In the genomic region with DNA sequence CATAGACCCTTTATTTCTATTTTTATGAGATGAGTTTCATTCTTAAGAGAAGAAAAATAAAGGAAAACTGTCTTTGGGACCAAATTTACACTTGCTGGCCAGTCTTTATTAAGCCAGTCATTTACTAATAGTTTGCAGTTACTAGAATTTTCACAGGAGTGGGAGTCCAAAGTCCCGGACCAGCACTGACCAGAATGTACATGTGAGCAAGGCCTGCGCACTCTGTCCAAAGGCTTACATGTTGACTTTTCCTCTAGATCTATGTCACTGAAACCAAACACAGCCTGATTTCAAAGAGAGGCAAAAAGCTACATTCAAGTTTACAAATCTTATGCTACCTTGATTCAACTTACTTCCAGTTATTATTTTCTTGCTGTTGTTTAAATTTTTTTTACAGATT, we compare ENCODE assay signal across 29 mouse cellular contexts. TPM values are rescaled to one million over a fixed set of nuclear protein-coding genes. Genes with fewer than 3 reads are reported as not detected.
DNase-seq lines count a peak whose midpoint lies in the region; ATAC-seq and TF ChIP-seq lines count a peak whose summit lies in the region.
"Had no signal": no experiment of that assay in that cellular context is flagged by ENCODE, and none has a peak within 500 bp of the region (broad histone marks: within the 10 kb centered on the region; RNA-seq: fewer than 3 reads in every experiment).

No protein-coding gene starts in this region.

- no peak overlapping the region for H3K4me2 ChIP-seq in intestine, embryonic 16.5 days (ENCODE audit: low read depth, low read length)
- no peak overlapping the region for H3K4me2 ChIP-seq in intestine, embryonic 15.5 days (replicated peaks)
- H3K4me2 ChIP-seq in stomach, embryonic 15.5 days = no peak overlapping the region
- H3K4me2 ChIP-seq: embryonic facial prominence, embryonic 12.5 days; neural tube, embryonic 13.5 days had no signal

- 0 out of 2 replicates have a peak, but pooled peaks have one; percentile 37 for ATAC-seq in intestine, embryonic 16.5 days
- ATAC-seq in intestine, embryonic 15.5 days = no peak
- peak; percentile 56; the same call in 1 of the 2 replicates for ATAC-seq in stomach, embryonic 15.5 days (ENCODE audit: insufficient read depth, low FRiP score, low read depth)
- ATAC-seq: activated CD4-positive, CD25-positive, alpha-beta regulatory T cell, adult 4 months; CD4-positive, CD25-positive, alpha-beta regulatory T cell, adult 4 months; forebrain, embryonic 14.5 days; hindbrain, postnatal 0 days; Patski had no signal

- no peaks in the 10 kb centered on the region for H3K27me3 ChIP-seq in intestine, embryonic 16.5 days (replicated peaks; ENCODE audit: control insufficient read depth, insufficient read depth, low read length)
- H3K27me3 ChIP-seq in intestine, embryonic 15.5 days (replicated peaks) = no peaks in the 10 kb centered on the region
- no peaks in the 10 kb centered on the region for H3K27me3 ChIP-seq in liver, adult 2 months (ENCODE audit: control insufficient read depth, insufficient read depth, low read length)
- no peaks in the 10 kb centered on the region for H3K27me3 ChIP-seq in stomach, embryonic 15.5 days (replicated peaks)
- H3K27me3 ChIP-seq: embryonic facial prominence, embryonic 12.5 days; neural tube, embryonic 13.5 days; Patski had no signal

- no peak overlapping the region for H3K4me3 ChIP-seq in intestine, embryonic 16.5 days (ENCODE audit: low read length)
- H3K4me3 ChIP-seq in intestine, embryonic 15.5 days (replicated peaks) = no peak overlapping the region
- no peak overlapping the region for H3K4me3 ChIP-seq in liver, adult 2 months (ENCODE audit: insufficient read depth, low read depth, low read length)
- no peak overlapping the region for H3K4me3 ChIP-seq in stomach, embryonic 15.5 days (replicated peaks)
- no peak overlapping the region for H3K4me3 ChIP-seq in lung, adult 2 months (replicated peaks; ENCODE audit: extremely low read depth, low read depth, low read length)
- H3K4me3 ChIP-seq: embryonic facial prominence, embryonic 12.5 days; neural tube, embryonic 13.5 days had no signal

- whole genome bisulfite sequencing in intestine, embryonic 16.5 days = 73% methylated on average over 2 of the region's 2 CpGs
- WGBS in intestine, embryonic 15.5 days = 87% methylated on average over 2 of the region's 2 CpGs
- 34% methylated on average over 2 of the region's 2 CpGs for WGBS in liver, adult 2 months
- 79% methylated on average over 2 of the region's 2 CpGs for WGBS in stomach, embryonic 15.5 days
- WGBS in lung, adult 2 months = 94% methylated on average over 2 of the region's 2 CpGs

- peaks cover 31% of the 10 kb centered on the region for H3K4me1 ChIP-seq in intestine, embryonic 16.5 days (ENCODE audit: control insufficient read depth, insufficient read depth, low read length)
- H3K4me1 ChIP-seq in intestine, embryonic 15.5 days (replicated peaks) = peaks cover 7% of the 10 kb centered on the region
- H3K4me1 ChIP-seq in liver, adult 2 months (ENCODE audit: control insufficient read depth, insufficient read depth, low read length) = peaks cover 44% of the 10 kb centered on the region
- peaks cover 6% of the 10 kb centered on the region; the same call in 1 of the 2 replicates for H3K4me1 ChIP-seq in stomach, embryonic 15.5 days
- no peaks in the 10 kb centered on the region; the same call in 1 of the 2 replicates for H3K4me1 ChIP-seq in lung, adult 2 months (ENCODE audit: control insufficient read depth, insufficient read depth, low read length)

- TF ChIP-seq CTCF in liver, adult 2 months (IDR thresholded peaks at IDR 0.05; ENCODE audit: low read depth, low read length) = no peak
- TF ChIP-seq CTCF in lung, adult 2 months (IDR thresholded peaks at IDR 0.05; ENCODE audit: insufficient read depth, low read length) = no peak

- no peaks in the 10 kb centered on the region for H3K9me3 ChIP-seq in intestine, embryonic 16.5 days (ENCODE audit: control insufficient read depth, low read length)
- H3K9me3 ChIP-seq in intestine, embryonic 15.5 days = no peaks in the 10 kb centered on the region
- no peaks in the 10 kb centered on the region for H3K9me3 ChIP-seq in stomach, embryonic 15.5 days
- H3K9me3 ChIP-seq: embryonic facial prominence, embryonic 12.5 days; neural tube, embryonic 13.5 days had no signal

- peak; percentile 69 for DNase-seq in kidney, adult 8-10 months
- peak; percentile 99 for DNase-seq in liver, adult 2 months (ENCODE audit: extremely low read depth, low read depth, low spot score)
- DNase-seq in layer of hippocampus, adult 8-10 months (ENCODE audit: low spot score in 2 of 2) = no peak
- DNase-seq in lung, adult 2 months = no peak
- DNase-seq: adrenal gland, postnatal 10 days; cerebellum, adult 11 months; cerebellum, postnatal 10 days; gastrocnemius, postnatal 14 days; lung, postnatal 10 days; midbrain, embryonic 14.5 days; thymus, adult 2 months had no signal

- peaks cover 13% of the 10 kb centered on the region; the same call in 1 of the 2 replicates for H3K79me2 ChIP-seq in liver, adult 2 months (ENCODE audit: control insufficient read depth, insufficient read depth, low read length)

- H3K27ac ChIP-seq in intestine, embryonic 16.5 days (ENCODE audit: low read length) = peak overlapping the region; percentile 52; the same call in 1 of the 2 replicates
- H3K27ac ChIP-seq in intestine, embryonic 15.5 days = no peak overlapping the region
- peak overlapping the region; percentile 99 for H3K27ac ChIP-seq in liver, adult 2 months (replicated peaks; ENCODE audit: insufficient read depth, low read depth, low read length)
- no peak overlapping the region; the same call in 1 of the 2 replicates for H3K27ac ChIP-seq in stomach, embryonic 15.5 days
- H3K27ac ChIP-seq: embryonic facial prominence, embryonic 12.5 days; hindbrain, postnatal 0 days; neural tube, embryonic 13.5 days had no signal

- H3K9ac ChIP-seq in intestine, embryonic 16.5 days (ENCODE audit: low read depth, low read length) = no peak overlapping the region
- H3K9ac ChIP-seq in intestine, embryonic 15.5 days = no peak overlapping the region
- H3K9ac ChIP-seq in liver, adult 2 months (ENCODE audit: low read depth, low read length) = no peak overlapping the region; the same call in 1 of the 2 replicates
- H3K9ac ChIP-seq in stomach, embryonic 15.5 days = no peak overlapping the region
- H3K9ac ChIP-seq: embryonic facial prominence, embryonic 12.5 days; neural tube, embryonic 13.5 days had no signal

- TF ChIP-seq POLR2A in liver, adult 2 months (IDR thresholded peaks at IDR 0.05; ENCODE audit: extremely low read depth, insufficient read depth, low read length) = no peak
- no peak for TF ChIP-seq POLR2A in lung, adult 2 months (IDR thresholded peaks at IDR 0.05; ENCODE audit: borderline replicate concordance, extremely low read depth, low read depth, low read length)

- H3K36me3 ChIP-seq in intestine, embryonic 16.5 days (ENCODE audit: control insufficient read depth, insufficient read depth, low read length) = no peaks in the 10 kb centered on the region
- no peaks in the 10 kb centered on the region for H3K36me3 ChIP-seq in intestine, embryonic 15.5 days
- H3K36me3 ChIP-seq in liver, adult 2 months (ENCODE audit: control insufficient read depth, insufficient read depth, low read length) = no peaks in the 10 kb centered on the region
- no peaks in the 10 kb centered on the region for H3K36me3 ChIP-seq in stomach, embryonic 15.5 days
- H3K36me3 ChIP-seq: embryonic facial prominence, embryonic 12.5 days; neural tube, embryonic 13.5 days had no signal

RNA-seq across cellular contexts. Expression of a gene that starts 18.1 kb away (rescaled TPM):
- polyA plus RNA-seq in intestine, embryonic 16.5 days (2015; fragmentation: Nextera tagmentation; extraction: Ambion mirVana) = 352 and 475 TPM in 2 replicates
- polyA plus RNA-seq in intestine, embryonic 15.5 days (2015; fragmentation: Nextera tagmentation; extraction: Ambion mirVana) = 149 and 177 TPM in 2 replicates
- total RNA-seq in liver, adult 2 months (2014; rRNA removed) = 687 and 765 TPM in 2 replicates
- polyA plus RNA-seq in liver, adult 2 months (2012; rRNA removed) = 1,077 and 1,098 TPM in 2 replicates
- 55.7 and 61.3 TPM in 2 replicates for polyA plus RNA-seq in stomach, embryonic 15.5 days (2015; fragmentation: Nextera tagmentation; extraction: Ambion mirVana)
- 1 to 10 TPM; 4.3 to 6.5 (median 5.3) TPM for total RNA-seq in layer of hippocampus, adult 8-10 months (2022)
- polyA plus RNA-seq in lung, adult 2 months (2012; rRNA removed) = 12.8 and 14.4 TPM in 2 replicates
- total RNA-seq: ES-E14 had no signal
- polyA plus RNA-seq: activated CD4-positive, CD25-positive, alpha-beta regulatory T cell, adult 4 months; CD4-positive, CD25-positive, alpha-beta regulatory T cell, adult 4 months had no signal

RNA-seq across cellular contexts. Expression of a gene that starts 40.2 kb away (rescaled TPM):
- 28.4 and 37.9 TPM in 2 replicates for polyA plus RNA-seq in intestine, embryonic 16.5 days (2015; fragmentation: Nextera tagmentation; extraction: Ambion mirVana)
- 14.3 and 18.3 TPM in 2 replicates for polyA plus RNA-seq in intestine, embryonic 15.5 days (2015; fragmentation: Nextera tagmentation; extraction: Ambion mirVana)
- 0.37 TPM in 1 of 2 replicates, not detected in the other for total RNA-seq in liver, adult 2 months (2014; rRNA removed)
- polyA plus RNA-seq in liver, adult 2 months (2012; rRNA removed) = not detected in 2 replicates
- polyA plus RNA-seq in stomach, embryonic 15.5 days (2015; fragmentation: Nextera tagmentation; extraction: Ambion mirVana) = 0.81 and 1.3 TPM in 2 replicates
- not detected for total RNA-seq in layer of hippocampus, adult 8-10 months (2022)
- 0.34 TPM in 1 of 2 replicates, not detected in the other for polyA plus RNA-seq in lung, adult 2 months (2012; rRNA removed)
- total RNA-seq: adrenal gland, postnatal 10 days; ES-E14; gastrocnemius, postnatal 14 days; heart, adult 8-10 months; hematopoietic stem cell, adult 5-6 weeks; hindbrain, postnatal 0 days; layer of hippocampus, adult 18-20 months; left cerebral cortex, postnatal 25 days; megakaryocyte progenitor cell, adult 5-6 weeks had no signal
- polyA plus RNA-seq: activated CD4-positive, CD25-positive, alpha-beta regulatory T cell, adult 4 months; CD4-positive, CD25-positive, alpha-beta regulatory T cell, adult 4 months; embryonic facial prominence, embryonic 12.5 days; forebrain, embryonic 14.5 days; heart, embryonic 16.5 days; limb, embryonic 14.5 days; midbrain, embryonic 14.5 days; neural tube, embryonic 13.5 days; Patski had no signal

Comparison
In these comparisons a context has a peak if more than half of its experiments do, and no peak if none do; other contexts are left out.
1. H3K27ac ChIP-seq: peak in intestine, embryonic 16.5 days (single experiment) and liver, adult 2 months (single experiment); none in intestine, embryonic 15.5 days (single experiment) and stomach, embryonic 15.5 days (single experiment).
2. DNase-seq: peak in kidney, adult 8-10 months (2 of 2) and liver, adult 2 months (single experiment); none in layer of hippocampus, adult 8-10 months (0 of 2) and lung, adult 2 months (single experiment).